Mouse (Mus musculus): ENCODE measurements around the gene Tssc4.

DNA sequence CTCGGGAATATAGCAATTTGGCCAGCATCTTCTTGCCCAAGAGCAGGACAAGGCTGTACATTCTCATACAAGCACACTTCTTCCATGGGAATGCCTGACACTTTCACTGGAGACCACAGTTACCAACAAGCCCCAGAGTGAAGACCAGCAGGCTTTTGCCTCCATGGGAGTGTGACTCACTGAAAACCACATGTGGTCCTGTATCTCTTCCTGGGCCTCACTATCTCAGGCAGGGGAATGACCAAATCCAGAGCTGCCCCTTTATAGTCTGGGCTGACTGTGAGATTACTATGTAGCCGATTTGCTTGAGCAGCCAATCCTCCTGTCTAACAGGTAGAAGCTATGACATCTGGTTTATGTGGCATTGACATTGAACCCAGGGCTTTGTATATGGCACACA, 14.7 kb downstream of the Tssc4 start:
- TF ChIP-seq NRF1 (IDR thresholded peaks at IDR 0.05; ENCODE audit: low read depth, low read length) (no peak), TCF12 (IDR thresholded peaks at IDR 0.05; ENCODE audit: low read depth, low read length) (no peak), CTCF (conservative IDR thresholded peaks at IDR 0.05 in 1 of 2, IDR thresholded peaks at IDR 0.05 in 1 of 2; ENCODE audit: low read depth in 2 of 2, low read length in 2 of 2) (no peak)
